ENCODE assay signal across 23 mouse cellular contexts in genomic region chr6:9820311-9821243, GRCm38 (mm10).
DNase-seq lines count a peak whose midpoint lies in the region; ATAC-seq and TF ChIP-seq lines count a peak whose summit lies in the region.
"Had no signal": no experiment of that assay in that cellular context is flagged by ENCODE, and none has a peak within 500 bp of the region (broad histone marks: within the 10 kb centered on the region; RNA-seq: fewer than 3 reads in every experiment).

No protein-coding gene starts in this region.

- no peaks in the 10 kb centered on the region for H3K4me1 ChIP-seq in midbrain, embryonic 11.5 days (ENCODE audit: control insufficient read depth, insufficient read depth, low read length)
- H3K4me1 ChIP-seq in midbrain, embryonic 10.5 days = no peaks in the 10 kb centered on the region
- H3K4me1 ChIP-seq in heart, embryonic 11.5 days (ENCODE audit: control insufficient read depth, insufficient read depth, low read length) = no peaks in the 10 kb centered on the region
- no peaks in the 10 kb centered on the region for H3K4me1 ChIP-seq in liver, postnatal 0 days (ENCODE audit: insufficient read depth)
- H3K4me1 ChIP-seq: embryonic facial prominence, embryonic 12.5 days; heart, embryonic 15.5 days; limb, embryonic 13.5 days had no signal

- H3K9me3 ChIP-seq in midbrain, embryonic 11.5 days (ENCODE audit: control insufficient read depth, low read length) = no peaks in the 10 kb centered on the region
- H3K9me3 ChIP-seq in midbrain, embryonic 10.5 days (replicated peaks) = no peaks in the 10 kb centered on the region
- no peaks in the 10 kb centered on the region for H3K9me3 ChIP-seq in heart, embryonic 11.5 days (replicated peaks; ENCODE audit: control insufficient read depth, low read length)
- no peaks in the 10 kb centered on the region for H3K9me3 ChIP-seq in liver, postnatal 0 days (ENCODE audit: low read length)
- H3K9me3 ChIP-seq: embryonic facial prominence, embryonic 12.5 days; heart, embryonic 15.5 days; limb, embryonic 13.5 days had no signal

- no peak overlapping the region for H3K9ac ChIP-seq in midbrain, embryonic 11.5 days (ENCODE audit: low read length)
- no peak overlapping the region for H3K9ac ChIP-seq in heart, embryonic 11.5 days (ENCODE audit: low read depth, low read length)
- H3K9ac ChIP-seq in liver, postnatal 0 days (replicated peaks) = no peak overlapping the region
- H3K9ac ChIP-seq: embryonic facial prominence, embryonic 12.5 days; heart, embryonic 15.5 days; limb, embryonic 13.5 days had no signal

- no peaks in the 10 kb centered on the region for H3K27me3 ChIP-seq in midbrain, embryonic 11.5 days (ENCODE audit: control insufficient read depth, insufficient read depth, low read length)
- H3K27me3 ChIP-seq in midbrain, embryonic 10.5 days (ENCODE audit: low read depth, poor library complexity, severe bottlenecking) = no peaks in the 10 kb centered on the region
- no peaks in the 10 kb centered on the region for H3K27me3 ChIP-seq in heart, embryonic 11.5 days (ENCODE audit: control insufficient read depth, insufficient read depth, low read length)
- no peaks in the 10 kb centered on the region for H3K27me3 ChIP-seq in liver, postnatal 0 days (ENCODE audit: insufficient read depth, low read length)
- H3K27me3 ChIP-seq: CH12.LX; embryonic facial prominence, embryonic 12.5 days; heart, embryonic 15.5 days; limb, embryonic 13.5 days had no signal

- WGBS in midbrain, embryonic 11.5 days = 78% methylated on average over 7 of the region's 7 CpGs
- WGBS in midbrain, embryonic 10.5 days = 89% methylated on average over 7 of the region's 7 CpGs
- WGBS in heart, embryonic 11.5 days (ENCODE audit: insufficient replicate concordance) = 81% methylated on average over 7 of the region's 7 CpGs
- WGBS in liver, postnatal 0 days (ENCODE audit: insufficient replicate concordance) = 80% methylated on average over 7 of the region's 7 CpGs

- peak; percentile 5 for DNase-seq in cerebellum, postnatal 10 days
- no peak for DNase-seq in cerebellum, adult 11-12 months
- DNase-seq in midbrain, embryonic 11.5 days (ENCODE audit: low spot score, missing footprints) = no peak
- no peak for DNase-seq in midbrain, embryonic 10.5 days (ENCODE audit: low spot score)
- DNase-seq in mesoderm, embryonic 11.5 days (ENCODE audit: low read depth, low spot score) = peak; percentile 27
- DNase-seq in retina, postnatal 1 day = peak; percentile 44
- DNase-seq in liver, postnatal 0 days = no peak
- DNase-seq: cerebellum, adult 2 months; gastrocnemius, postnatal 25 days; lung, adult 2 months; right cerebral cortex, adult 18-20 months; spleen, adult 18-20 months; thymus, postnatal 25 days had no signal

- no peak overlapping the region for H3K27ac ChIP-seq in midbrain, embryonic 11.5 days (ENCODE audit: low read depth, low read length)
- H3K27ac ChIP-seq in midbrain, embryonic 10.5 days (replicated peaks) = no peak overlapping the region
- no peak overlapping the region for H3K27ac ChIP-seq in heart, embryonic 11.5 days (ENCODE audit: low read depth, low read length)
- H3K27ac ChIP-seq in liver, postnatal 0 days (ENCODE audit: low read depth) = no peak overlapping the region
- H3K27ac ChIP-seq: embryonic facial prominence, embryonic 12.5 days; heart, embryonic 15.5 days; kidney, postnatal 0 days; left cerebral cortex, adult 2 months; limb, embryonic 13.5 days; macrophage; stomach, postnatal 0 days had no signal

- H3K4me2 ChIP-seq in midbrain, embryonic 11.5 days = no peak overlapping the region
- H3K4me2 ChIP-seq in heart, embryonic 11.5 days = no peak overlapping the region
- no peak overlapping the region for H3K4me2 ChIP-seq in liver, postnatal 0 days (ENCODE audit: low read depth, low read length)
- H3K4me2 ChIP-seq: embryonic facial prominence, embryonic 12.5 days; heart, embryonic 15.5 days; limb, embryonic 13.5 days had no signal

- no peak for TF ChIP-seq CTCF in liver, postnatal 0 days (IDR thresholded peaks at IDR 0.05; ENCODE audit: low read depth)

- ATAC-seq in midbrain, embryonic 11.5 days (ENCODE audit: low FRiP score) = peak; percentile 71
- ATAC-seq in heart, embryonic 11.5 days (replicated peaks; ENCODE audit: insufficient number of reproducible peaks, low FRiP score, low TSS enrichment) = no peak
- ATAC-seq in liver, postnatal 0 days = no peak

- H3K4me3 ChIP-seq in midbrain, embryonic 11.5 days (ENCODE audit: low read depth, low read length) = no peak overlapping the region
- H3K4me3 ChIP-seq in midbrain, embryonic 10.5 days = no peak overlapping the region
- no peak overlapping the region for H3K4me3 ChIP-seq in heart, embryonic 11.5 days (ENCODE audit: low read depth, low read length)
- H3K4me3 ChIP-seq in liver, postnatal 0 days (ENCODE audit: low read depth, low read length) = no peak overlapping the region
- H3K4me3 ChIP-seq: embryonic facial prominence, embryonic 12.5 days; heart, embryonic 15.5 days; left cerebral cortex, adult 2 months; limb, embryonic 13.5 days; myocyte had no signal

- no peaks in the 10 kb centered on the region for H3K36me3 ChIP-seq in midbrain, embryonic 11.5 days (ENCODE audit: control insufficient read depth, insufficient read depth, low read length)
- H3K36me3 ChIP-seq in midbrain, embryonic 10.5 days = no peaks in the 10 kb centered on the region
- no peaks in the 10 kb centered on the region for H3K36me3 ChIP-seq in heart, embryonic 11.5 days (ENCODE audit: control insufficient read depth, insufficient read depth, low read length)
- H3K36me3 ChIP-seq in liver, postnatal 0 days (replicated peaks; ENCODE audit: insufficient read depth, low read length) = no peaks in the 10 kb centered on the region
- H3K36me3 ChIP-seq: embryonic facial prominence, embryonic 12.5 days; heart, embryonic 15.5 days; limb, embryonic 13.5 days had no signal

- TF ChIP-seq EP300 in liver, postnatal 0 days (IDR thresholded peaks at IDR 0.05; ENCODE audit: low read depth) = no peak

Comparison
In these comparisons a context has a peak if more than half of its experiments do, and no peak if none do; other contexts are left out.
1. DNase-seq: peak in cerebellum, postnatal 10 days (2 of 2), mesoderm, embryonic 11.5 days (single experiment) and retina, postnatal 1 day (single experiment); none in cerebellum, adult 11-12 months (single experiment), midbrain, embryonic 11.5 days (single experiment), midbrain, embryonic 10.5 days (single experiment) and liver, postnatal 0 days (single experiment).